Mouse (Mus musculus): ENCODE measurements around the gene Gm10644.

Gene Gm10644

DNA sequence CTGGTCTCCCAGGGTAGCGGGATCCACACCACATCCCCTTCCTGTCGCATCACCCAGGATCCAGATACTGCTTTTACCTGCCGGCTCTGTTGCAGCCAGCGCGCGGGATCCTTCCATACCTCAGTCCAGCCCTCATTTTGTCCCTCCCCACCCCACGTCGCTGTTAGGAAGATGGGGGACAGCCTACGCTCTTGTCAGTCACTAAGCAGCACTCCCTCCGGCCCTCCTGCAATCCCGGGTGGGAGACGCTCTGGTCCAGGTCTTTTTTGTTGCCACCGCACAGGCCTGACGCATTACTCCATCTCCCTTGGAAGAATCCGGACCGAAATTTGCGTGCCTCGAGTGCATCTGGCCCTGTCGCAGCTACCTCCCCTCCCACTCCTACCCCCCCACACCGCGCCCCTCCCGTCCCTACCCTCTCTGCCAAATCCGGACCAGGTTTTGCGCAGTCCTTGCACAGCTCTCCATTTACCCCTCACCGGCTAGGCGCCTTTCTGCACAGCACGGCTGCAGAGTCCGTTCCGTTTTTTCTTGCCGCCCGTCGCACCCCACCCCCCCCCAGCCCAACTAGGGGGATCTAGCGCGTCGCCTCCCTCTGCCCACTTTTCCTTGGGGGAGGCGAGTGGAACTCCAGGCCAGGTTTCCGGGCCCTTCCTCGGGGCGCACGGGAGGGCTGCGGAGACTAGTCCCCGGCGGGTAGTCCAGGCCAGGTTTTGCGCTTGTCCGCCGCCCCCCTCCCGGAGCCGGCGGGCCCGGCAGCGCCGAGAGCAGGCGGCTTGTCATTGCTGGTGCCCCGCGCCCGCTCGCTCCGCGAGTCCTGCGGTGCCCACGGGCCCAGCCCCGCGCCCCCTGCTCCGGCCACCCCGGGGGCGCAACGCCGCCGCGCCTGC, 55.4 kb downstream of the Gm10644 start, which contains the start of gene Adgrl1:
TSS of gene Adgrl1 (plus strand) at position 743 of the 890 bp plus-strand sequence.
- peak; percentile 94 to 96 for DNase-seq (ENCODE audit: inconsistent age in 2 of 2, low spot score in 1 of 2)

- DNase-seq (ENCODE audit: inconsistent age in 2 of 2, low spot score in 1 of 2), result no peak
These were observed 56.0 kb downstream of the Gm10644 start for GRCm38 (mm10) chr8:83898985-83899362.

DNA sequence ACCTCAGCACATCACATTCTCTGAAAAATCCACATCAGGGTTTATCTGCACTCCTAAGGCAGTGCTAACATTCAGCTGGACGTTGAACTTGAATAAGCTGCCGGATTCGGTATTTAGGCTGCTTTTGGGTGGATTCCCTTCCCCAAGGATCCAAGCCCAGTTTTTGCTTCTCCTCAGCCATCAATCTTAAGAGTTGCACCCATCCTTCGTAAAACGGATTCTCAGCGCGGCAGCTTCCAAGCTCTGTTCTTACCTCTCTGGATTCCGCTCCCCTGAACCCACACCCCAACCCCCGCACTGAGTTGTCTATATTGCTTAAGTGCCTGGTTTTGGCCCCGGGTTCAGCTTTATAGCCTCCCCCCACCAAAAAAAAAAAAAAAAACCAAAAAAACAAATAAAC, 56.5 kb downstream of the Gm10644 start:
- DNase-seq (ENCODE audit: inconsistent age in 2 of 2, low spot score in 1 of 2), result peak in 1 of 2 experiments; percentile 71

- DNase-seq (ENCODE audit: inconsistent age in 2 of 2, low spot score in 1 of 2), result peak; percentile 63 to 82
These were observed 57.8 kb downstream of the Gm10644 start for GRCm38 (mm10) chr8:83897211-83897610.

DNA sequence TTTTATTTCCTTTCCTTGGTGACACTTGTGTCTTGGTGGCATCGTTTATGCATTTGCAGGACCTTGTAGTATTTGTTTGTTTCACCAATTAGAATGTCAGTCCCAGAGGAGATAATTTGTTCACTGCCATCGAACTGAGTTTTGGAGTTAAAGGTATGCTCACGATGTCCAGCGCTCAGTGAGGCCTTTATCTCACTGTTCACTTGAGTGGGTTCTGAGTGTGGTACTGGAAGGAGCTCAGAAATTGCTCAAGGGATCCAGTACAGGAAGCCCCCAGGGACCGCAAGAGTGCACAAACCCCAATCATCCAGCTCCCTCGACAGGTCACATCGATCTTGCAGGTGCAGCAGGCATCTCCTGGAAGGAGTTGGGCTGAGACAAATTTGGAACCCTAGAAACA, 58.5 kb downstream of the Gm10644 start:
- peak in 1 of 2 experiments; percentile 26 for DNase-seq (ENCODE audit: inconsistent age in 2 of 2, low spot score in 1 of 2)

DNA sequence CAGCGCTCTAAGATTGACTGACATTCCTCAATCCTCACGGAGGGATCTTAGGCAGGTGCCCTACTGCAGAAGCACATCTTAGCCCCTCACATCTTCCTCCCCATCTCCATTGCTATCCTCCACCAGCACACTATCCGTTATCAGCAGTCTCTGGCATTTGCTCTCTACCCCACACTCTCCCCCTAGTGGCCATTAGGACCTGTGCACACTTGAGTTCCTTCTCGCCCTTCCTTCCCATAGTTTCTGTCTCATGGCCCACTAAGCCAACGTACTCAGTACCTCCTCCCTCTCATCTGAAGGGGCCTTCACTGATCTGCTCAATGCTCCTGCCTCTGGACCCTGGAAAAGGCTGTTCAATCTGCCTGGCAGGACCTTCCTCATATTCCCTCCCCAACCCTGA, 59.1 kb downstream of the Gm10644 start:
- DNase-seq (ENCODE audit: inconsistent age in 2 of 2, low spot score in 1 of 2), result peak in 1 of 2 experiments; percentile 80

GRCm38 (mm10) chr8:83893915-83894314, 61.1 kb downstream of the Gm10644 start:
- peak; percentile 72 to 93 for DNase-seq (ENCODE audit: inconsistent age in 2 of 2, low spot score in 1 of 2)

- no peak for DNase-seq (ENCODE audit: inconsistent age in 2 of 2, low spot score in 1 of 2)
These were observed 62.9 kb downstream of the Gm10644 start for GRCm38 (mm10) chr8:83892061-83892460.

DNA sequence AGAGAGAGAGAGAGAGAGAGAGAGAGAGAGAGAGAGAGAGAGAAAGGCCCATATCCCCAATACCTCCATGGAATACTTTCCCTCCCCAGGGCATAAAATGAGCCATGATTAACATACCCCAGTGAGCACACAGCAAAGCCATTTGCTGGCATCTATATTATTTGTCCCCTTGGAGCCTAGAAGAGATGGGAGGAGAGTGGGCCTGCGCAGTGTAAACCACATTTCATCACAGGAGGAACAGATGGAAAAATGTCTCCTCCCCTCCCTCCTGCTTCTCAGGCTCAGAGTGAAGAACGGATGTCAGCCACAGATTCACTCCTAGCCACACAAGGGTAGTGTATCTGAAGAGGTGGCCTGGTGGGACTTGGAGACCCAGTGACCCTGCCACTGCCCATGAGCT, 66.6 kb downstream of the Gm10644 start:
- no peak for DNase-seq (ENCODE audit: inconsistent age in 2 of 2, low spot score in 1 of 2)
